Mouse (Mus musculus) cerebellum, adult 2 months (tissue): ENCODE data around the gene Zranb2. TPM values are rescaled to one million over a fixed set of nuclear protein-coding genes. Genes with fewer than 3 reads are reported as not detected.
A peak's percentile ranks its signal among the peaks of the same experiment; 100 is the strongest.

Source experiments
- DNase-seq, 2 experiments: peaks; one replicate each; pipeline ENCODE4 v3.0.0; 2021
- H3K27ac ChIP-seq: fragments of 200-500 bp; 2 replicates; pipeline ENCODE4 v1.5.1; 2012; ENCODE audit warnings: low read length, control low read depth, inconsistent platforms; ENCODE audit not compliant: insufficient read depth
- H3K27me3 ChIP-seq: fragments of 200-500 bp; 2 replicates; pipeline ENCODE4 v1.6.1; 2012; ENCODE audit warnings: inconsistent platforms, mild to moderate bottlenecking, low read length, moderate library complexity; ENCODE audit not compliant: control insufficient read depth, insufficient read depth
- H3K4me1 ChIP-seq: fragments of 200-500 bp; 2 replicates; pipeline ENCODE4 v1.6.1; 2011; ENCODE audit warnings: low read length; ENCODE audit not compliant: control insufficient read depth, insufficient read depth
- H3K4me3 ChIP-seq: fragments of 200-500 bp; replicated peaks from 2 replicates; pipeline ENCODE3; 2011; ENCODE audit warnings: mild to moderate bottlenecking, low read depth, low read length, control low read depth; ENCODE audit not compliant: insufficient read depth
- CTCF ChIP-seq: fragments of 200-500 bp; IDR thresholded peaks from 2 replicates; pipeline ENCODE4 v1.5.1; 2011; ENCODE audit warnings: low read depth, mild to moderate bottlenecking, control low read depth, low read length, moderate library complexity, borderline replicate concordance; ENCODE audit not compliant: insufficient read depth
- POLR2A ChIP-seq: fragments of 200-500 bp; IDR thresholded peaks from 2 replicates; pipeline ENCODE4 v1.6.1; 2011; ENCODE audit warnings: low read length, control low read depth, borderline replicate concordance; ENCODE audit not compliant: insufficient read depth
- WGBS: fragments of 180-500 bp; shearing (Covaris S2); methylation state at CpG from one replicate; pipeline ENCODE4 v1.1.7; 2018; 5-methylcytosine and 5-hydroxymethylcytosine counted together
- polyA plus RNA-seq: library from polyadenylated mRNA; depleted of rRNA; stranded (reverse); fragments of >200 nt; gene quantifications from 2 replicates; pipeline ENCODE4 v1.2.3, GENCODE M21; 2012

Zranb2 gene
- polyA plus RNA-seq, 1 experiment, result 149 TPM

GRCm38 (mm10) chr3:157523834-157524233 lies 10.1 kb upstream of the Zranb2 start:
- H3K27me3 ChIP-seq, result no peaks in the 10 kb centered on the region
- no peaks in the 10 kb centered on the region for H3K4me1 ChIP-seq
- no peak overlapping the region for H3K27ac ChIP-seq
- no peak for TF ChIP-seq CTCF
- no peak for TF ChIP-seq POLR2A
- no peak overlapping the region for H3K4me3 ChIP-seq
- WGBS, result 20% methylated on average over 1 of the region's 1 CpGs
- no peak for DNase-seq

GRCm38 (mm10) chr3:157531585-157531984 lies 2.4 kb upstream of the Zranb2 start:
- 81% methylated on average over 2 of the region's 2 CpGs for WGBS
- DNase-seq, result no peak
- no peak for TF ChIP-seq POLR2A
- no peak for TF ChIP-seq CTCF
- Histone ChIP-seq H3K4me3 (no peak overlapping the region), H3K4me1 (peaks cover 3% of the 10 kb centered on the region; the same call in 1 of the 2 replicates), H3K27ac (no peak overlapping the region), H3K27me3 (no peaks in the 10 kb centered on the region)

- no peak for DNase-seq
- TF ChIP-seq POLR2A (no peak), CTCF (no peak)
- Histone ChIP-seq H3K4me1 (peaks cover 3% of the 10 kb centered on the region; the same call in 1 of the 2 replicates), H3K27me3 (no peaks in the 10 kb centered on the region), H3K27ac (peak overlapping the region; percentile 93), H3K4me3 (peak overlapping the region; percentile 71)
- 2% methylated on average over 15 of the region's 15 CpGs for WGBS
Measured at GRCm38 (mm10) chr3:157534786-157535415, 941 bp downstream of the Zranb2 start.

GRCm38 (mm10) chr3:157549323-157549722 lies 15.4 kb downstream of the Zranb2 start:
- H3K4me1 ChIP-seq, result no peaks in the 10 kb centered on the region
- no peak for TF ChIP-seq CTCF
- no peak for TF ChIP-seq POLR2A
- H3K4me3 ChIP-seq, result no peak overlapping the region
- 94% methylated on average over 2 of the region's 2 CpGs for WGBS
- no peak for DNase-seq
- H3K27ac ChIP-seq, result no peak overlapping the region
- no peaks in the 10 kb centered on the region for H3K27me3 ChIP-seq

- Histone ChIP-seq H3K4me3 (no peak overlapping the region), H3K27ac (no peak overlapping the region), H3K27me3 (no peaks in the 10 kb centered on the region), H3K4me1 (no peaks in the 10 kb centered on the region)
- WGBS, result 96% methylated on average over 3 of the region's 3 CpGs
- DNase-seq, result no peak
- TF ChIP-seq CTCF, result no peak
Measured at GRCm38 (mm10) chr3:157549758-157550600, 16.0 kb downstream of the Zranb2 start.

- Histone ChIP-seq H3K4me3 (no peak overlapping the region), H3K27ac (no peak overlapping the region), H3K4me1 (no peaks in the 10 kb centered on the region; the same call in 1 of the 2 replicates), H3K27me3 (no peaks in the 10 kb centered on the region)
- 6% methylated on average over 2 of the region's 2 CpGs for WGBS
- no peak for DNase-seq
- TF ChIP-seq POLR2A (no peak), CTCF (no peak)
Measured at GRCm38 (mm10) chr3:157565196-157565595, 31.2 kb downstream of the Zranb2 start.

- DNase-seq, result no peak
- no peak for TF ChIP-seq POLR2A
- no peak for TF ChIP-seq CTCF
- WGBS, result under 1% methylated on average over 84 of the region's 84 CpGs
- Histone ChIP-seq H3K27me3 (no peaks in the 10 kb centered on the region), H3K27ac (no peak within 1 kb of the TSS), H3K4me3 (no peak within 1 kb of the TSS), H3K4me1 (no peaks in the 10 kb centered on the region; the same call in 1 of the 2 replicates)
Measured at GRCm38 (mm10) chr3:157566725-157567565, 33.0 kb downstream of the Zranb2 start, which contains the start of gene Ptger3. Gene Ptger3 (plus strand): TSS chr3:157566892.
